Mouse (Mus musculus): ENCODE measurements at regions not wholly inside any gene's neighbourhood (a gene's known extent, or its start where the extent isn't known, plus 50 kb on each side); places are given as distances from the start of the nearest gene placed in this dataset.
"Not testable (repeated sequence)": the region's sequence is repeated elsewhere in the genome, so short reads cannot be mapped to it uniquely, and the experiment has no call there.

GRCm38 (mm10) chr17:50346451-50347192 lies 53.2 kb upstream of the Dazl start:
- WGBS (ENCODE audit: insufficient replicate concordance), result 55% methylated on average over 7 of the region's 7 CpGs
- no peak overlapping the region for H3K9ac ChIP-seq
- H3K4me2 ChIP-seq, result no peak overlapping the region
- H3K4me1 ChIP-seq (replicated peaks), result 0 out of 2 replicates have a peak, but pooled peaks cover 3% of the 10 kb centered on the region
- no peaks in the 10 kb centered on the region for H3K9me3 ChIP-seq (replicated peaks)
- DNase-seq, result no peak
- ATAC-seq (ENCODE audit: low read depth), result no peak
- H3K27ac ChIP-seq, result no peak overlapping the region
- no peak overlapping the region for H3K4me3 ChIP-seq (replicated peaks)
- H3K36me3 ChIP-seq, result no peaks in the 10 kb centered on the region
- no peaks in the 10 kb centered on the region for H3K27me3 ChIP-seq

GRCm38 (mm10) chr17:50353818-50354217 lies 60.4 kb upstream of the Dazl start:
- H3K4me3 ChIP-seq (replicated peaks); H3K4me1 ChIP-seq (replicated peaks); ATAC-seq (ENCODE audit: low read depth); H3K9ac ChIP-seq; H3K9me3 ChIP-seq (replicated peaks); DNase-seq; H3K27ac ChIP-seq; H3K27me3 ChIP-seq; H3K36me3 ChIP-seq; H3K4me2 ChIP-seq: not testable (repeated sequence)
- 47% methylated on average over 2 of the region's 2 CpGs for WGBS (ENCODE audit: insufficient replicate concordance)

GRCm38 (mm10) chr17:50354357-50354756 lies 60.9 kb upstream of the Dazl start:
- Histone ChIP-seq H3K4me2 (no peak overlapping the region), H3K27ac (no peak overlapping the region), H3K4me1 (replicated peaks) (no peaks in the 10 kb centered on the region), H3K9ac (no peak overlapping the region), H3K27me3 (no peaks in the 10 kb centered on the region), H3K9me3 (replicated peaks) (no peaks in the 10 kb centered on the region), H3K4me3 (replicated peaks) (no peak overlapping the region), H3K36me3 (no peaks in the 10 kb centered on the region)
- 76% methylated on average over 6 of the region's 6 CpGs for WGBS (ENCODE audit: insufficient replicate concordance)
- ATAC-seq (ENCODE audit: low read depth) (no peak), DNase-seq (no peak)

GRCm38 (mm10) chr17:50361657-50362233 lies 68.3 kb upstream of the Dazl start:
- DNase-seq (no peak), ATAC-seq (ENCODE audit: low read depth) (no peak)
- WGBS (ENCODE audit: insufficient replicate concordance), result 42% methylated on average over 9 of the region's 9 CpGs
- no peak overlapping the region for H3K4me2 ChIP-seq
- no peak overlapping the region for H3K9ac ChIP-seq
- no peaks in the 10 kb centered on the region for H3K27me3 ChIP-seq
- H3K27ac ChIP-seq, result no peak overlapping the region
- no peak overlapping the region for H3K4me3 ChIP-seq (replicated peaks)
- no peaks in the 10 kb centered on the region for H3K4me1 ChIP-seq (replicated peaks)
- no peaks in the 10 kb centered on the region for H3K36me3 ChIP-seq
- no peaks in the 10 kb centered on the region for H3K9me3 ChIP-seq (replicated peaks)

- H3K27me3 ChIP-seq, result no peaks in the 10 kb centered on the region
- WGBS (ENCODE audit: insufficient replicate concordance), result 77% methylated on average over 7 of the region's 7 CpGs
- ATAC-seq (ENCODE audit: low read depth) (no peak), DNase-seq (no peak)
- H3K9ac ChIP-seq, result no peak overlapping the region
- H3K4me3 ChIP-seq (replicated peaks), result no peak overlapping the region
- H3K9me3 ChIP-seq (replicated peaks), result no peaks in the 10 kb centered on the region
- H3K36me3 ChIP-seq, result no peaks in the 10 kb centered on the region
- no peak overlapping the region for H3K27ac ChIP-seq
- H3K4me2 ChIP-seq, result no peak overlapping the region
- no peaks in the 10 kb centered on the region for H3K4me1 ChIP-seq (replicated peaks)
Observed at GRCm38 (mm10) chr17:50365396-50365795, 72.0 kb upstream of the Dazl start.

- H3K4me3 ChIP-seq (replicated peaks), result no peak overlapping the region
- ATAC-seq (ENCODE audit: low read depth) (no peak), DNase-seq (no peak)
- 62% methylated on average over 5 of the region's 5 CpGs for WGBS (ENCODE audit: insufficient replicate concordance)
- H3K36me3 ChIP-seq, result no peaks in the 10 kb centered on the region
- H3K4me1 ChIP-seq (replicated peaks), result no peaks in the 10 kb centered on the region
- H3K4me2 ChIP-seq, result no peak overlapping the region
- H3K9me3 ChIP-seq (replicated peaks), result no peaks in the 10 kb centered on the region
- no peaks in the 10 kb centered on the region for H3K27me3 ChIP-seq
- H3K27ac ChIP-seq, result no peak overlapping the region
- no peak overlapping the region for H3K9ac ChIP-seq
Observed at GRCm38 (mm10) chr17:50366181-50366580, 72.7 kb upstream of the Dazl start.

- no peak overlapping the region for H3K27ac ChIP-seq
- WGBS (ENCODE audit: insufficient replicate concordance), result 53% methylated on average over 6 of the region's 6 CpGs
- no peaks in the 10 kb centered on the region for H3K4me1 ChIP-seq (replicated peaks)
- DNase-seq (no peak), ATAC-seq (ENCODE audit: low read depth) (no peak)
- no peaks in the 10 kb centered on the region for H3K27me3 ChIP-seq
- no peak overlapping the region for H3K4me3 ChIP-seq (replicated peaks)
- H3K4me2 ChIP-seq, result no peak overlapping the region
- H3K36me3 ChIP-seq, result no peaks in the 10 kb centered on the region
- no peaks in the 10 kb centered on the region for H3K9me3 ChIP-seq (replicated peaks)
- H3K9ac ChIP-seq, result no peak overlapping the region
Observed at GRCm38 (mm10) chr17:50369216-50369875, 75.9 kb upstream of the Dazl start.

- no peak for ATAC-seq (ENCODE audit: low read depth)
- H3K9ac ChIP-seq, result no peak overlapping the region
- WGBS (ENCODE audit: insufficient replicate concordance), result 52% methylated on average over 1 of the region's 1 CpGs
- no peak overlapping the region for H3K4me3 ChIP-seq (replicated peaks)
- H3K4me1 ChIP-seq (replicated peaks), result no peaks in the 10 kb centered on the region
- no peaks in the 10 kb centered on the region for H3K27me3 ChIP-seq
- H3K9me3 ChIP-seq (replicated peaks), result no peaks in the 10 kb centered on the region
- H3K4me2 ChIP-seq, result no peak overlapping the region
- no peak for DNase-seq
- no peak overlapping the region for H3K27ac ChIP-seq
- no peaks in the 10 kb centered on the region for H3K36me3 ChIP-seq
Observed at GRCm38 (mm10) chr17:50370484-50370883, 77.0 kb upstream of the Dazl start.

GRCm38 (mm10) chr17:50373496-50374141 lies 80.2 kb upstream of the Dazl start:
- H3K4me1 ChIP-seq (replicated peaks), result no peaks in the 10 kb centered on the region
- H3K4me3 ChIP-seq (replicated peaks), result no peak overlapping the region
- H3K9me3 ChIP-seq (replicated peaks), result no peaks in the 10 kb centered on the region
- H3K36me3 ChIP-seq, result no peaks in the 10 kb centered on the region
- no peak for DNase-seq
- H3K4me2 ChIP-seq, result no peak overlapping the region
- WGBS (ENCODE audit: insufficient replicate concordance), result 53% methylated on average over 5 of the region's 5 CpGs
- no peak overlapping the region for H3K27ac ChIP-seq
- no peak for ATAC-seq (ENCODE audit: low read depth)
- no peaks in the 10 kb centered on the region for H3K27me3 ChIP-seq
- no peak overlapping the region for H3K9ac ChIP-seq

GRCm38 (mm10) chr17:50375465-50375864 lies 82.0 kb upstream of the Dazl start:
- Histone ChIP-seq H3K9ac (no peak overlapping the region), H3K9me3 (replicated peaks) (no peaks in the 10 kb centered on the region), H3K4me1 (replicated peaks) (no peaks in the 10 kb centered on the region), H3K36me3 (no peaks in the 10 kb centered on the region), H3K27me3 (no peaks in the 10 kb centered on the region), H3K27ac (no peak overlapping the region), H3K4me3 (replicated peaks) (no peak overlapping the region), H3K4me2 (no peak overlapping the region)
- no peak for ATAC-seq (ENCODE audit: low read depth)
- WGBS (ENCODE audit: insufficient replicate concordance), result 53% methylated on average over 3 of the region's 3 CpGs
- no peak for DNase-seq

- H3K27ac ChIP-seq, result no peak overlapping the region
- DNase-seq (no peak), ATAC-seq (ENCODE audit: low read depth) (no peak)
- no peak overlapping the region for H3K4me2 ChIP-seq
- no peak overlapping the region for H3K4me3 ChIP-seq (replicated peaks)
- no peak overlapping the region for H3K9ac ChIP-seq
- no peaks in the 10 kb centered on the region for H3K4me1 ChIP-seq (replicated peaks)
- no peaks in the 10 kb centered on the region for H3K27me3 ChIP-seq
- H3K36me3 ChIP-seq, result no peaks in the 10 kb centered on the region
- WGBS (ENCODE audit: insufficient replicate concordance), result 67% methylated on average over 8 of the region's 8 CpGs
- H3K9me3 ChIP-seq (replicated peaks), result no peaks in the 10 kb centered on the region
Observed at GRCm38 (mm10) chr17:50376708-50377107, 83.3 kb upstream of the Dazl start.
